Mouse (Mus musculus) naive thymus-derived CD4-positive, alpha-beta T cell, adult 2 months (primary cell): ENCODE data around the gene Synj2.

ENCODE experiments used
- DNase-seq: peaks from one replicate; pipeline ENCODE4 v3.0.0-alpha.2; 2011; ENCODE audit warnings: low read depth

The Synj2 gene

DNA sequence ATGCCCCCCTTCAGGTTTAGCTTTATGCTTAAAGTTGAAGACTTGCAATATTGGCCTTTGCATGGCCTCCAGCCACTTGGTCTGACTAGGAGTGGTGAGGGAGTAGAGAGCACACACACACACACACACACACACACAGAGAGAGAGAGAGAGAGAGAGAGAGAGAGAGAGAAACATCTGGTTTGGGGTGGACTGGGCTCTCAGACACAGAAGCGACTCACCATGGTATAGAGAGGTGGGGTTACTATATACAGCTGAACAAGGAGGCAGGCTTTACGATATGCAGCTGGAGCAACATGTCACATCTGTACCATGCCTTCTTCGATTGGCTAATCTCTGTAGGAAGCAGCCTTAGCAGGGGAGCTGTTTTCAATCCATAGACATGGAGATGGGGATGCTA lies 5.4 kb upstream of the Synj2 start:
- DNase-seq = peak; percentile 25

DNA sequence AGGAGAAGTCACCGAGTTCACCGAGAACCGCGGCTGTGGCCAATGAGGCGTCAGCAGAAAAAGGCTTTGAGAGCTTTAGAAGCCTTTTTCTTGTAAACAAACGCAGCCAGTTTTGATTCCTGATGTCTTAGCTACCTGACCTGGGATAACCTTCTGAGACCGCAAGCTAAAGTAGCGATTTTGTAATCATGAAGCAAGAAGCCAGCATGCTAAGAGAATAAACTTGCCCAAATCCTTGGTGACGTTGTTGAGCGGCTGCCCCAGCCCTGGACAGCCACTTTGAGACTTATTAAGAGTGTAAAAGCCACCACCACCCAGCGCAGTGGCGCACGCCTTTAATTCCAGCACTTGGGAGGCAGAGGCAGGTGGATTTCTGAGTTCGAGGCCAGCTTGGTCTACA lies 4.8 kb upstream of the Synj2 start:
- DNase-seq = peak; percentile 22

DNA sequence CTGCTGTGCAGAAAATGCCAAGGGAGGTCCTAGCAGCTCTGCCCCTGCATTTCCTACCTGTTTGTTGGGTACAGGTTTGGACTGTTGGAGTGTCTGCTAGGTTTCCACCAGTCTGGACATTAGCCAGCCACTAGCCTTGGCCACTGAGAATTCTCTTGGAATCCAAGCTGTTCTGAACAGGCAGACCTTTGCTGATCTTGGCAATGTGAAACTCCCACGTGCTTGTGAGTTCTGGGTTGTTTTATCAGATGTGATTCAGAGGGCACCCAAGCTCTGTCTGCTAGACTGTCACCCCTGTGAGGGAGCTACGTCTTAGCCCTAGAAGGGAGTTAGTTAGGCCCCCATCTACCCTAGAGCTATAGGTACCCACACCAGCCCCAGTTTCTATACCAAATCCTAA lies 3.6 kb upstream of the Synj2 start:
- DNase-seq = no peak

DNA sequence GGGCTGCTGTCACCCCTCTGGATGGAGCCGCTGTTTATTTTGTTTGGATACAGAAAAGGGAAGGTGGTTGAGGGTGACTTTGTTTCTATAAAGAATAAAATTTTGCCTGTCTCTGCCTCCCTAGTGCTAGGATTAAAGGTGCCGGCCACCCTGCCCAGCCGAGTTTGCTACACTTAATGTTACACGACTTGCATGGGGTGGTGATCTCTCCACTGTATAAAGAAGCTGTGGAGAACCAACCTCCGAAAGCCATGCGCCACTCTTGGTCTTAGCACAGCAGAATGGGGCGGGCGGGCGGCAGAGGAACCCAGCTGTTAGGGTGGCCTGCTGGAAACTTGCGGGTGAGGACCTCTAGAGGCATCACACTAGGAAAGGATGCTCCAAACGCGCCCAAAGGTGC lies 1.2 kb upstream of the Synj2 start:
- DNase-seq = no peak

DNA sequence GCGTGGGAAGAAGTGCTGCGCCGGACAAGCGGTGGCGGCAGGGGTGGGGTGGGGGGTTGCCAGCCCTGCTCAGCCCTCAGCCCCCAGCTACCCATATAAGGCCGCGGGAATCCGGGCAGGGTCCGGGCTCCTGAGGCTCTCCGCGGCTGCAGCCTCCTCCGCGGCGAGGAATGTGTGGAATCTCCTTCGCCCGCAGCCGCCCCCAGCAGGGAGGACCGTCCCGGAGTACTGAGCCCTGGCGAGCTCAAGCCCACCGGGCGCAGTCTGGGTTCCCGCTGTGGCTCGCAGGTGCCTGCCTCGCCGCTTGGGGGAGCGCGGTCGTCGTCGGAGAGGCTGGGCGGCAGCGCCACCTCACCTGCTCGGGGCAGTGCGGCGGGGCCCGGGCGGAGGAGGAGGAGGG lies 288 bp upstream of the Synj2 start:
- DNase-seq = peak; percentile 84

DNA sequence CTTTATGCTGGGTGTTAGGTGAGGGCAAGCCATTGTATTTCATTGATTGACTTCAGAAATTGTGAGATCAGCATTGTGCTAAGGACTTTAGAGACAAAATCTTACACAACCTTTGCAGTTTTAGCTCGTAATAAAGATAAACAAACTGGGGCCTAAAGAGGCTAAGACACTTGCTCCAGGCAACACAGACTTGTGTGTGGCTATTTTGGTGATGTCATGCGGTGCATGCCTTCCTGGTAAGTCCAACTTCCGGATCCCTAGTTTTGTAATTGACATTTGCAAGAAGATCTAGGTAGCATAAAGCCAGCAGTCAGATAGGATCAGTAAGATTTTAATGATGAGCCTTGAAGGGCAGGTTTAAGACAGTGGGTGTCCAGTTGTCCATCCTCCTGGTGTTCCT lies 1.1 kb downstream of the Synj2 start:
- DNase-seq = no peak

DNA sequence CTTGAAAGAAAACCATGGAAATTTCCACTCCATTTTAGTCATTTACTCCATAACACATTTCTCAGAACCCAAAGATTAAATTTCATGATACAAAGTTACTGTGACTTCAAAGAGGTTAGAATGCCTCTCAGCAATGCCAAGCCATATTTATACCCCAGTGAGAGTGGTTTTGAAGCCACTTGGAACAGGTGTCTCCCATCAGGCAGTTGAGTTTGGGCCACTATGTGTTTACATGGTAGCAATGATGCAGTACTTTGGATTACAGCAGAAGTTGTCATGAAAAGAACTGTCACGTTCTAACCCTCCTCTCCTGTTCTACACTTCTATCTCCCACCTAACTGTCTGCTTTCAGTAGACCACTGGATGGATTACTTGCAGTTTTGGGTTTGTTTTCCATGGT lies 2.0 kb downstream of the Synj2 start:
- no peak for DNase-seq

DNA sequence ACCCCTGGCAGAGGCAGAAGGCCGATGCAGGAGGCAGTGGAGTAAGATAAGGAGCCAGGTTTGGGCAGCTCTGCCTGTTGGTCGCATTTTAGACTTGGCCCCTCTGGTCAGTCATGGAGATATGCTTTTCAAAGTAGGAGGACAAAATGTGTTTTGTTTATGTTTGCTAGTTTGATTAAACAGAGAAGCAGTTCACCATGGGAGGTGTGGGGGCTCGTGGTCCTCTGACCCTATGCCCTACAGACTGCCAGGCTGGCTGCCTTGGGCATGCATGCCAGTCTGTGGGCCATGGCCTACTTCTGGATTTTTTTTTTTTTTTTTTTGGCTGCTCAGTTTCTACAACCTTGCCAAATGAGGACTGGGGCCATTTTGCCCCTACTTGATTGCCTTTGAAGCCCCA lies 6.0 kb downstream of the Synj2 start:
- no peak for DNase-seq

DNA sequence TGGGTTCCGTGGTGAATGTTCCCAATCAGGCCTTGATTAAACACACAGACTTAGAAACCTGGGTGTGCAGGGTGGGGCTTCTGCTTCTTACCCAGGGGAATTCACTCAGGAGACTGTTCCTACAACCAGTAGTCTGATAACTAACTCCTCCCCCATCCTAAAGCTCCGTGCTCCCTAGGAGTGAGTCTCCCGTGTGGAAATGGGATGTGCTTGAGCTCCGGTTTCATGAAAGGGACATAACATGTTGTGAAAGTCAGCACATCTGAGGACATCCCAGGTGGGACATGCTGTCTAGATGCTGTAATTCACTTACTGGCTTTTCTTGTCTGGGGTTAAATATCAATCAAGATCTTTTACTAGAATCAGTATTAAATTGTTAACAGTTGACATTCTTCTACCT lies 11.4 kb downstream of the Synj2 start:
- DNase-seq = no peak

DNA sequence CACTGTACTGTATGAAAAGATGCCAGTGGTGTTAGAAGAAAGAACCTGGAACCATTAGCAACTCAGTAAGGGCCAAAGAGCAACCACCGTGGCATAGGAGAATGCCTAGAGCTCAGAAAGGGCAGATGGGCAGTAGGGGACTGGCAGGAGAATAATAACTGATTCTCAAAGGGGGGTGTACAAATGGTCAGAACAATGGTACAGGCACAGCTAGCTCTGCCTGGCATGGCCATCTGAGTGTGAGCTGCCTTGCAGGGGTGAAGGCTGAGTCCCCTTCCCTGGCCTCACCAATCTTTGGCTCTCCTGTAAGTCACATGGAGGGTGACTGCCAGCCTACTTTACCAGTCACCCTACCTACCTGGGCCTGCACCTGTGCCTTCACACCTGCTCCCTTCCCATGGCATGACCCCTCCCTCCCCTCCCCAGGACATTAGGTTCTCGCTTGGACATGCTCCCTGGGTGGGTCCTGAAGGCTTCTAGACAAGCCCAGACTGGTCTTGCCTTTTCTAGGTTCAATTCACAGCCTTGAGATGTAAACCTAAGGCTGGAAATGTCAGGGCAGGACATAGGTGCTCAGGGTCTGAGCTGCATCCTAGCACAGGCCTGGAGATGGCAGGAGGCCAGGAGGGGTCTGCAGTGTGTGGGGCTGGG lies 15.4 kb downstream of the Synj2 start:
- DNase-seq = no peak

DNA sequence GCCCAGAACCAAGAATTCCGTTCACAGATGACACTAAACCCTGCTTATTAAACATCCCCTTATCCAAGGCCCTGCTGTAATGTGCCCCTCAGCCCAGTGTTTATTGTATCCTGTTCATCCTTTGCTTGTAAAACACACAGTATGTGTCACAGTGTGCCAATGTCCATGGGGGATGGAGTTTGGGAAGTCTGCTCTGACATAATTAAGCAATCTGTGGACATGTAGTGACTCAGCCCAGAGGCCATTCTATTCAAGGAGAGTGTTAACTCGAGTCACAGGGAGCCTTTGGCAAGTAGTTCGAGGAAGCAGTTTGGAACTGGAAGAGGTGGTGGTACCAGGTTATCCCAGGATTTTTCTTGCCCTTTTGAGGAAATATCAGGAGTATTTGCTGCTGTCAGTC lies 16.0 kb downstream of the Synj2 start:
- no peak for DNase-seq

DNA sequence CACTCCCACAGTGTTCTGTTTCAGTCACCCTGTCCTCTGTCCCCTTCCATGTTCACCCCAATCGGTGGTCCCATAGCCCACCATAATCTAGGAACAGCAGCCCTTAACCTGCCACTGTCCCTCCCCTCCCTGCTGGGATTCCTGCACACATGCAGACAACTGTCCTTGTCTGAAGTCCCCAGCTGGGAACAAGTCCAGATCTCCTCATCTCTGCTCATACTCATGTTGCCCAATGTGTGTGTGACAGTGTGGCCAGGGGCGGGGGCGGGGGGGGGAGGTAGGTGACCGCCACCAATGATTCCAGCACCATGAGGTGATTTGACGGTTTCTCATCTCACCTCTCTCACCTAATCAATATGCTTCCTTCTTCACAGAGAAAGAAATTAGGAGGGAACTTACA lies 17.1 kb downstream of the Synj2 start:
- no peak for DNase-seq

DNA sequence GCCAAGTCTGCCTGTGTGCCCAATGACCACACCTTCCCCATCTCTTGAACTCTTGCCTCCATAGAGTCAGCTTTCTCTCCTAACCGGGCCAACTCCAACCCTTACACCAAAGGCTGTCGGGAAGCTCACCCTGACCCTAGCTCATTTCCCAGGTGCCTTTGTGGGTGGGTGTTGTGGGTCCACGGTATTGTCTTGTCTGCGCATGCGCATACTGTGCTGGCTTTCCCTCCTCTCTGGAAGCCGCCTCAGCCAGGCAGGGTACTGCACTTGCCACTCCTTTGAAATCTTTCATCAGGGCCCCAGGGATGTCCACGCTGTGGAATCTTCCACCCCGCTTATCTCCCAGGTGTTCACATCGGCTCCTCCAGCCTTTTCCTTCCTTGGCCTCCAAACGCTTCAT lies 17.6 kb downstream of the Synj2 start:
- no peak for DNase-seq

DNA sequence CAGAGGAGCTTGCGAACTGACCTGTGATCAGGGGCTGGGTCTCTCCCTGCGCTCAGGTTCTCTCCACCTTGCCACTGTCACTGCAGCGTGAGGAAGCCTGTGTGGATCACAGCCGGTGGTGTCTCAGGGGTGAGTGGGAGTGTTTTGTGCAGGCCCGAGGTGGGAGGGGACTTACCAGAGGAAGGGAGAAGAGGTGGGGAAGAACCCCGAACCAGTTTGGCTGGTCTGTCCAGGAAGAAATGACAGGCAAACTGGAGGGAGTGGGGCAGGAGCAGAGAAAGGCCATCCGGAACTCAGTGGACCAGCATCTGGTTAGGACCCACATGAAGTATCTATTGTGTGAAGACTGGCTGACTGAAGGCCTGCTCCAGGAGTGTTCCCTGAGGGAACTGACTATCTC lies 18.0 kb downstream of the Synj2 start:
- no peak for DNase-seq

DNA sequence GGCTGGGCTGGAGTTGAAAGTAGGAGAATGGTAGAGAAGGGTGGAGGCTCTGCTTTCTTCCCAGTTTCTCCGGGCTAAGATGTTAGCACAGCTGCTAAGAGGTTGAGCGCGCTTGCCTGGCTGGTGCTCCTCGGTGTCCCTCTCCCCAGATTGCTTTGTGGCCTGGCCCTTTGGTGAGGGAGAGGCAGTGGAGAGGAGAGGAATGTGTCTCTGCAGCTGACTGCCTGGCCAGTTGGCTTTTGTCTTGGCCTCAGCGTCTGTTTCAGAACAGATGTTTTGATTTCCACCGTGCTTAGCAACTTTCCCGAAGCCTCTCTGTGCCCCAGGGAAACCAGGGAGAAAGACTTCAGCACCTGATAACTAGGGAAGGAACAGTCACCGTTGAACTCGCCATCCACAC lies 18.7 kb downstream of the Synj2 start:
- DNase-seq = no peak

DNA sequence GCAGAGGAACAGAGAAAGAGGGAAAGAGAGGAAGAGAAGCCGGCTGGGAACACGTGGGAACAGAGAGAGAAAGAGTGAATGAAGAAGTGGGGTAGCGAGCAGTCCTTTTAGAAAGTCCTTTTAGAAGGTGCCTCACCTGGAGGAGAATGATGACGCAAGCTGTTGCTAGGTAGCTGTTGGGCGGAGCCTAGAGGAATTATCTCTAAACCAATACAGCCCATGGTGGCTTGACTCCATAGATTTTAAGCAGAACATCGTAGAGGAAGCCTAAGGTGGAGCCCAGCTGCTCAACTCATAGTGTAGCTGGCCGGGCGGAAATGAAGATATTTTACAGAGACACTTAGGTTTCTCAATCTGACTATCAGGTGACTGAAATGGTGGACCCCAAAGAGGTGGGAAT lies 22.7 kb downstream of the Synj2 start:
- DNase-seq = no peak

DNA sequence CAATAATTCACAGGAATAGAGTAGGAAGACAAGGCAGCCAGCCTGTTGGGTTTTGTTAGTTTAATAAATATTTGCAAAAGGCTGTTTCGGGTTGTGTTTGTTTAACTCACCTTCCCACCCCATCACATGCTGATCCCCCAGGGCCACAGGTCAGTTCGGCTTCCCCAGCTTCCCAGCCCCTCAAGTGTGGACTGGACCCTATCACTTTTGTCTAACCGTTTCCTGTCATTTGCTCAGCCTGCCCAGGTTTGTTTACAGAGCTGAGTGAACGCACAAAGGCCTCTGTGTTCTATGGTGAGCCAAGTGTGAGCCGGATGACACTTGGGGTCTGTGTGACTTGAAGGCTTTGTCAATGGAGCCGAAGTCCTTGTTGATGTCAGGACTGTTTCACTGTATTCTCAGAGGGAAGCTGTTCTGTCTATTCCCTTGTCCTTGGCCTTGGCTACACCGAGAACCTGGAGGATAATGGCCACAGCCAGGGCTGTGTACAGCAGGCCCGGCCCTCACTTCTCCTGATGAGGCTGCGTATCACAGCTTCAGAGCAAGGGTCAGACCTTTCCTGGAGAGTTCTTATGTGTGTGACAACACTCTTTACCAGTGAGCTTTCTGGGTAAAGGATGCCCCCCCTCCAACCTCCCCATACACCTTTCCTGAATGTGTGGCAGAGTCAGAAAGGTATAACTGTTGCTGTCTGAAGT lies 24.2 kb downstream of the Synj2 start:
- DNase-seq = no peak

DNA sequence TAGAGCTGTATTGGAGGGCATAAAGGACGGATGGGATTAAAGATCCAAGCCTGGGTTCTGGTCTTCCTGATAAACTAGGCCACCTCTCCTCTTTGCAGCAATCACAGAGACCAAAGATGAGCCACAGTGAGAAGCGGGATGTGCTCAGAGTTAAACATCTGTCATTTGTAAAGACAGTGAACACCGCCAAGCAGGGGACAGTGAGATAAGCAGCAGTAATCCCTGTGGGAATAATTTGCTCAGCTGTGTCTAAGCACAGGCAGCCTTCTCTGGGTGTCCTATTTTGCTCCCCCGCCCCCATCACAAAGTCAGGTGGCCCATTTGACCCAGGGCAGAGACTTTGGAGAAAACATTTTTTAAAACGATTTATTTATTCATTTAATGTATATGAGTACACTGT lies 25.6 kb downstream of the Synj2 start:
- no peak for DNase-seq

DNA sequence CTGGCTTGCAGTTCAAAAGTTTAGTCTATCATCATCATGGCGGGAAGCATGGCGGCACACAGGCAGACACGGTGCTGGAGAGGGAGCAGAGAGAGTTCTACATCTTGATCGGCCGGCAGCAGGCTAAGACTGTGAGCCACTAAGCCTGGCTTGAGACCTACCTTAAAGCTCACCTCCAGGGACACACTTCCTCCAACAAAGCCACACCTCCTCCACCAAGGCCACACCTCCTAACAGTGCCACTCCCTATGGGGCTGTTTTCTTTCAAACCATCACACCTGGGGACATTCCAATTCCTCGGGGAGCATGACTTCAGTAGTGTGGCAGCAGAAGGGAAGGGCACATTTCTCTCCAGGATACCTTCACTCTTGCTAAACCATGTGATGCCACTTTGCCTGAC lies 27.5 kb downstream of the Synj2 start:
- no peak for DNase-seq

DNA sequence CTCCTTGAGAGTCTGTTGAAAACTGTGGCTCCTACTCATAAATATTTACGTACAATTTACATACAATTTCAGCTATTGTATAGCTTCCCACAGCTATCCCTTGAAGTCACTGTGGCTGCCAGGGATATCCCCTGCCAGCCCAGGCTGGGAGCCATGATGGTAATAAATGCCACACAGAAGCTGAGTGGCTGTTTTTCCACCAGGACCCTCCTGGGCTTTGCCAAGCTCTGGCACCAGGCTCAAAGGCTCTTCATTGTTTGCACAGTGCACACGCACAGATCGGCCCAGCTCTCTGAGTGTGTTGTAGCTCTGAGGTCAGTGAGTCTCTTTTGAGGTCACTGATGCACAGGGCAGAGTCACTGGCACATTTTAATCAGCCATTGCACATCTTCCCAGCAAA lies 28.2 kb downstream of the Synj2 start:
- no peak for DNase-seq

DNA sequence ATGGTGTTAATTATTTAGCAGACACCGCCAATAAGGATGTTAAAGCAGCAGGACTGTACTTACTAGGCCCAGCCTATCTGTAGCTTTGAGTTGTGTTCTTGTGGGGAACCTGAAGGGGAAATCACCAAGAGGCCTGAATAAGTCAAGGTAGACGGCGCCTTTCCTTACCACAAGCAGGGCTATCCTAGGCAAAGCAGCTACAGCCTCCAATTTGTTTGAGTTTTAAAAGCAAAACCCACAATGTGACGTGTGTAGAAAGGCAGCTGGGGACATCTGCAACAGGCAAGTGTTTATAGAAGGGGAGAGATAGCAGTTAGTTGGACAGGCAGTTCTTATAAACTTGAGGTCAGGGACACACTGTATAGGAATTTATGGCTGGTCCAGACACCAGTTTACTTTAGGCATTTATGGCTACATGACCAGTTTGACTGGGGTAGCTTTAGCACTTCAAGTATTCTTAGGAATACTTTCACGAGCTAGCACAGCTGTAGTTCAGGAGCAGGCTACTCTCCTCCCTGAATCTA lies 29.3 kb downstream of the Synj2 start:
- no peak for DNase-seq

DNA sequence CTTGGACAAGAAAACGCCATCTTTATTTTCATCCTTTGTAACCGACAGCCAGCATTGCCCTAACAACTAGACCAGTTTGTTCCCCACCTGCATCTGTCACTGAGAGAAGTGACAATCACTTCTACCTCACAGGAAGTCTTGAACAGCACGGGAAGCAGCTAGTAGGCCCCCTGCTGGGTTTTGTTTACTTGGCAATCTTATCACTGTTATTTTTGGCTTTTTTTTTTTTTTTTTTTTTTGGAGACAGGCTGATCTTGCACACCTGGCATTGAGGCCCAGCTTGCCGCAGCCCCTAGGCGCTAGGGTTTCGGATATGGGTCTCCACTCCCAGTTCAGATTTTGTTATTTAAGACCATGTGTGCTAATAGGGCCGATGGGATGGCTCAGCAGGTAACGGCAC lies 32.5 kb downstream of the Synj2 start:
- DNase-seq = peak; percentile 56

DNA sequence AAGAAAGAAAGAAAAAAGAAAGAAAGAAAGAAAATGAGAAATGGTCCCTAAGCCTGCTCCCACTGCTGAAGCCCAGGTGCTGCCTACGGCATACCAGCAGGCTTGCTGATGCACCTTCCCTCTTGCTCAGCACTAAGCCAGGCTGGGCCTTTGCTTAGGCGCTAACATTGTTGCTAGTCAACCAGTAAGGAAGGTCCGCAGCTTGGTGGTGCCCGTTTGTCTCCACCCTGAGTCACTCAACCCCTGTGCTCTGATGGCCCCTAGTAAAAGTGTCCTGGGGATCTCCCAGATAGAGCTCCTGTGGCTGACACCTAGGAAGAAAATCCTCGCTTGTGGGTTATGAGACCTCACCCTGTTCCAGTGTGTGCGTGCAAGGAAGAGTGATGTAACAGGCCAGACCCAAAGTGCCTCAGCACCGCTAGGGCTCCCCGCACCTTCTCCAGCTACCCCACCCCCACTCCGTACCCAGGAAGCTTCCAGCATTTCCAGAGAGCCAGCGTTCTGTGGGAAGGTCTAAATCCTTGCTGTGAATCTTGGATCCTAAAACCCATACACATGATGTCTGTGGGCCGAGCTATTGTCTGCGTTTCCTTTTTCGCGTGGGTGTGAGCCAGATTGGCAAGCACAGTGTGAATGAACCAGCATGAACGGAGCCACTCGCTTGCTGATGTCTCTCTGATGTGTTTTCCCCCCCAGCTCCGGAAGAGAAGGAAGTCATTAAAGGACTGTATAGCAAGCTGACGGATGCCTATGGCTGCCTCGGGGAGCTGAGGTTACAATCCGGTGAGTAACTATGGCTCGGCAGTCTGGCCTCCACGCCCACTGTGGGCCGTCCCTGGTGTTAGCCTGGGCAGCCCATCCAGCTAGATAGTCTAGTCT lies 34.3 kb downstream of the Synj2 start:
- DNase-seq = peak; percentile 85
